Mouse (Mus musculus): ENCODE results near the gene Hdgfl3. TPM values are rescaled to one million over a fixed set of nuclear protein-coding genes. Genes with fewer than 3 reads are reported as not detected.

Hdgfl3 gene
- total RNA-seq, 1 experiment, result 3.7 TPM

- H3K4me3 ChIP-seq (ENCODE audit: insufficient read depth in 1 of 2, low read depth in 1 of 2, low read length in 2 of 2, poor library complexity in 1 of 2, severe bottlenecking in 1 of 2), result no peak within 1 kb of the TSS
- no peaks in the 10 kb centered on the region for H3K36me3 ChIP-seq (ENCODE audit: control insufficient read depth, insufficient read depth, low read length, poor library complexity, severe bottlenecking)
- DNase-seq (ENCODE audit: low read depth, low spot score), result no peak
- H3K9ac ChIP-seq (ENCODE audit: insufficient read depth, low read depth, low read length, poor library complexity, severe bottlenecking), result no peak within 1 kb of the TSS
- TF ChIP-seq MAFK (IDR thresholded peaks at IDR 0.05; ENCODE audit: insufficient read depth, low read depth, low read length), result no peak
- TF ChIP-seq HCFC1 (IDR thresholded peaks at IDR 0.05; ENCODE audit: borderline replicate concordance, insufficient read depth, low read length), result no peak
- no peak for TF ChIP-seq ZC3H11A (IDR thresholded peaks at IDR 0.05; ENCODE audit: borderline replicate concordance, low read depth, low read length)
- no peak for TF ChIP-seq ZNF384 (IDR thresholded peaks at IDR 0.05; ENCODE audit: low read depth, low read length)
- TF ChIP-seq CHD2 (IDR thresholded peaks at IDR 0.05; ENCODE audit: low read depth, low read length), result no peak
- no peaks in the 10 kb centered on the region for H3K9me3 ChIP-seq (ENCODE audit: control insufficient read depth, insufficient read depth, low read depth, low read length)
- no peak within 1 kb of the TSS for H3K27ac ChIP-seq (ENCODE audit: insufficient read depth, low read depth, low read length, poor library complexity, severe bottlenecking)
- in situ Hi-C loops (cut with MboI; ENCODE audit: low sequenced_read_pairs in 2 of 2, unreplicated experiment in 2 of 2), result no loop called here
- H3K4me1 ChIP-seq (ENCODE audit: control insufficient read depth in 2 of 2, insufficient read depth in 2 of 2, low read length in 2 of 2, poor library complexity in 1 of 2), result 0 out of 4 replicates have a peak, but pooled peaks cover 0 to 3% of the 10 kb centered on the region in 2 experiments
These were observed 78.6 kb downstream of the Hdgfl3 start, which contains the start of gene Gm10160 for GRCm38 (mm10) chr7:81855694-81856093. TSS of gene Gm10160 (minus strand) at chr7:81855794.

DNA sequence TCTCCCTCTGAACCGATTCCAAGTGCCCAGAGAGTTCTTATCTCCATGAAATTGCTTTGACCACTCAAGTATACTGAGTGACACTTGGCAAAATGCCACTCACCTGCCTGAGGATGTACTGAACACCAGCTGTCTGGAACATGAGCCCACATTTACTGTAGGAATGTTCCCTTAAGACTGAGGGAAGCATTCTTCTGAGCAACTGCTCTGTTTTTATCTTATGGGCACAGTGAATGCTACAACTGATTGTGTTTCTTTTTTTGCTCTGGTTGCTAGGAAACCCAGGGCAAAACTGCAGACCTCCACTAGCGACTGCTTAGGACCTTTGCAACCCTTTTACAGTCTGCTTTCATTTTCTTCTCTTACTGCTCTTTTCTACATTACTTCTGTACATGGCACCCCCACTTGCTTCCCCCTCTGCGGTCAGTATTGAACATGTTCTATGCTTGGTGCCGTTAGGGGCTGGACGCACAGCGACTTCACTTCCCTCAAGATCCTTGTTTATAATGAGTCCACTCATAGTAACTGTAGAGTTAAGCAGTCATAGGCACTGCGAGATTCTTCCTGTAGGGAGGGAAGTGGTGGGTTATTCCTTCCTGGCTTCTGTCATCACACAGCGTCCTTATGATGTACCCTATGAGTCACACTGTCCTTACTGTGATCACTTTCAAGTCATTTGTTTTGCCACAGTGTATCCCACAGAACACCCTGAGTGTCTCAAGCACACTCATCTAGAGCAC, 79.5 kb downstream of the Hdgfl3 start:
- H3K4me1 ChIP-seq (ENCODE audit: control insufficient read depth in 2 of 2, insufficient read depth in 2 of 2, low read length in 2 of 2, poor library complexity in 1 of 2), result 0 out of 4 replicates have a peak, but pooled peaks cover 0 to 3% of the 10 kb centered on the region in 2 experiments
- no peak for TF ChIP-seq HCFC1 (IDR thresholded peaks at IDR 0.05; ENCODE audit: borderline replicate concordance, insufficient read depth, low read length)
- TF ChIP-seq ZC3H11A (IDR thresholded peaks at IDR 0.05; ENCODE audit: borderline replicate concordance, low read depth, low read length), result no peak
- TF ChIP-seq ZNF384 (IDR thresholded peaks at IDR 0.05; ENCODE audit: low read depth, low read length), result no peak
- no peak for TF ChIP-seq MAFK (IDR thresholded peaks at IDR 0.05; ENCODE audit: insufficient read depth, low read depth, low read length)
- no peak for TF ChIP-seq CHD2 (IDR thresholded peaks at IDR 0.05; ENCODE audit: low read depth, low read length)
- in situ Hi-C loops (cut with MboI; ENCODE audit: low sequenced_read_pairs in 2 of 2, unreplicated experiment in 2 of 2), result no loop called here
- no peaks in the 10 kb centered on the region for H3K36me3 ChIP-seq (ENCODE audit: control insufficient read depth, insufficient read depth, low read length, poor library complexity, severe bottlenecking)
- H3K9me3 ChIP-seq (ENCODE audit: control insufficient read depth, insufficient read depth, low read depth, low read length), result no peaks in the 10 kb centered on the region
- no peak overlapping the region for H3K4me3 ChIP-seq (ENCODE audit: insufficient read depth in 1 of 2, low read depth in 1 of 2, low read length in 2 of 2, poor library complexity in 1 of 2, severe bottlenecking in 1 of 2)
- no peak for DNase-seq (ENCODE audit: low read depth, low spot score)
- no peak overlapping the region for H3K9ac ChIP-seq (ENCODE audit: insufficient read depth, low read depth, low read length, poor library complexity, severe bottlenecking)
- no peak overlapping the region for H3K27ac ChIP-seq (ENCODE audit: insufficient read depth, low read depth, low read length, poor library complexity, severe bottlenecking)

DNA sequence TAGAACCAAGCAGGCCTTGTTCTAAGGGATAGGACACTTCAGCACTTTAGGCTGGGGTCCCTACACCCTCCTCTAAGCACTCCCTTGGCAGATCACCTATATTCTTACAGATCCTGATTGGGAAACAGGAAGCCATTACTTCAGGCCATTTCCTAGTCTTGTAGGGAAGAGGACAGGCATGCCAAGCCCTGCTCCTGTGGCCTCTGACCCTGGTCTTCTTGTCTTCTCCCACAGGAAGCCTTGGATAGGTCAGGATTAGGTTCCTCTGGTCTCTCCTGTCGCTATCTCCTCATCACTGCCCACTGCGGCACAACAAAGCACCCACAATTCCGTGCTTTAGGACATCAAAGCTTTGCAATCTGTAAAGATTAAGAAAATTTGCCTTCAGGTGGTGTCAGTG, 82.6 kb downstream of the Hdgfl3 start:
- Histone ChIP-seq H3K4me1 (ENCODE audit: control insufficient read depth in 2 of 2, insufficient read depth in 2 of 2, low read length in 2 of 2, poor library complexity in 1 of 2) (no peaks in the 10 kb centered on the region), H3K9ac (ENCODE audit: insufficient read depth, low read depth, low read length, poor library complexity, severe bottlenecking) (no peak overlapping the region), H3K36me3 (ENCODE audit: control insufficient read depth, insufficient read depth, low read length, poor library complexity, severe bottlenecking) (no peaks in the 10 kb centered on the region), H3K4me3 (ENCODE audit: insufficient read depth in 1 of 2, low read depth in 1 of 2, low read length in 2 of 2, poor library complexity in 1 of 2, severe bottlenecking in 1 of 2) (no peak overlapping the region), H3K27ac (ENCODE audit: insufficient read depth, low read depth, low read length, poor library complexity, severe bottlenecking) (no peak overlapping the region), H3K9me3 (ENCODE audit: control insufficient read depth, insufficient read depth, low read depth, low read length) (no peaks in the 10 kb centered on the region)
- DNase-seq (ENCODE audit: low read depth, low spot score), result no peak
- TF ChIP-seq ZNF384 (IDR thresholded peaks at IDR 0.05; ENCODE audit: low read depth, low read length), result no peak
- no peak for TF ChIP-seq ZC3H11A (IDR thresholded peaks at IDR 0.05; ENCODE audit: borderline replicate concordance, low read depth, low read length)
- TF ChIP-seq CHD2 (IDR thresholded peaks at IDR 0.05; ENCODE audit: low read depth, low read length), result no peak
- no peak for TF ChIP-seq MAFK (IDR thresholded peaks at IDR 0.05; ENCODE audit: insufficient read depth, low read depth, low read length)
- no peak for TF ChIP-seq HCFC1 (IDR thresholded peaks at IDR 0.05; ENCODE audit: borderline replicate concordance, insufficient read depth, low read length)
- in situ Hi-C loops (cut with MboI; ENCODE audit: low sequenced_read_pairs in 2 of 2, unreplicated experiment in 2 of 2), result no loop called here

- no peak for TF ChIP-seq ZNF384 (IDR thresholded peaks at IDR 0.05; ENCODE audit: low read depth, low read length)
- TF ChIP-seq ZC3H11A (IDR thresholded peaks at IDR 0.05; ENCODE audit: borderline replicate concordance, low read depth, low read length), result no peak
- no peak for TF ChIP-seq MAFK (IDR thresholded peaks at IDR 0.05; ENCODE audit: insufficient read depth, low read depth, low read length)
- no peak for TF ChIP-seq HCFC1 (IDR thresholded peaks at IDR 0.05; ENCODE audit: borderline replicate concordance, insufficient read depth, low read length)
- H3K36me3 ChIP-seq (ENCODE audit: control insufficient read depth, insufficient read depth, low read length, poor library complexity, severe bottlenecking), result no peaks in the 10 kb centered on the region
- no peak for DNase-seq (ENCODE audit: low read depth, low spot score)
- no peak overlapping the region for H3K4me3 ChIP-seq (ENCODE audit: insufficient read depth in 1 of 2, low read depth in 1 of 2, low read length in 2 of 2, poor library complexity in 1 of 2, severe bottlenecking in 1 of 2)
- no peaks in the 10 kb centered on the region for H3K9me3 ChIP-seq (ENCODE audit: control insufficient read depth, insufficient read depth, low read depth, low read length)
- in situ Hi-C loops (cut with MboI; ENCODE audit: low sequenced_read_pairs in 2 of 2, unreplicated experiment in 2 of 2), result no loop called here
- no peaks in the 10 kb centered on the region for H3K4me1 ChIP-seq (ENCODE audit: control insufficient read depth in 2 of 2, insufficient read depth in 2 of 2, low read length in 2 of 2, poor library complexity in 1 of 2)
- no peak overlapping the region for H3K27ac ChIP-seq (ENCODE audit: insufficient read depth, low read depth, low read length, poor library complexity, severe bottlenecking)
- no peak overlapping the region for H3K9ac ChIP-seq (ENCODE audit: insufficient read depth, low read depth, low read length, poor library complexity, severe bottlenecking)
These were observed 84.1 kb downstream of the Hdgfl3 start for GRCm38 (mm10) chr7:81850171-81850570.
